Mouse (Mus musculus) layer of hippocampus, postnatal 36 days (tissue): Measurements from ENCODE around the gene Ppfibp2. TPM values are rescaled to one million over a fixed set of nuclear protein-coding genes. Genes with fewer than 3 reads are reported as not detected.

ENCODE experiments used
- DNase-seq, 2 experiments: peaks; one replicate each; pipeline ENCODE4 v3.0.0; 2022
- total RNA-seq, 2 experiments: library from RNA; stranded (reverse); gene quantifications; 2 replicates each; pipeline ENCODE4 v1.2.3; 2021

Ppfibp2 gene
- 1 to 10 TPM; 6.7 to 6.8 TPM for total RNA-seq

DNA sequence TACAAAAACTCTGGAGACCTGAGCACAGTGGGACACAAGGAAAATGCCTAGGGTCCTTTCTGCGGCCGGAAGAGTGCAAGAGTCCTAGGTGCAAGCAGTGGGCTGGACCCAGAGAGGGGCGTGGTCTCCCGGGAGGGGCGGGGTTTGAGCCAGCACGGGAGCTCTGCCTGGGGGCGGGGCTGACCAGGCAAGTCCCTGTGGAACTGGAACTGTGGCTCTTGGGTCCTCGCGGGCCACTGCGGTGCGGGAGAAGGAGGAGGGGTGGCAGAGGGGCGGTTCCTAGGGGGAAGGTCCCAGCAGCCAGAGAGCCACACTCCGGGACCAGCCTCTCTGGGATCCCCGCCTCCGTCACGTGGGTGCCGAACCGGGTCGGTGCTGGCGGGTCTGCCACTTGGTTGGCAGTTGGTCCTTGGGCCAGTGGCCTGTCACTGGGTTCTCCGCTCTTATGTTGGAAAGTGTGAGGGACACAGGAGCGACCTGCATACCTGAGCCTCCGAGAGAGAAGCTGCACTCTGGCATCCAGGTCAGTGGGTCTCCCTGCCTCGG, at the start of gene Ppfibp2:
Gene Ppfibp2, plus strand, starts transcription at position 351 of the 546 bp plus-strand sequence.
- peak; percentile 85 to 88 for DNase-seq

DNA sequence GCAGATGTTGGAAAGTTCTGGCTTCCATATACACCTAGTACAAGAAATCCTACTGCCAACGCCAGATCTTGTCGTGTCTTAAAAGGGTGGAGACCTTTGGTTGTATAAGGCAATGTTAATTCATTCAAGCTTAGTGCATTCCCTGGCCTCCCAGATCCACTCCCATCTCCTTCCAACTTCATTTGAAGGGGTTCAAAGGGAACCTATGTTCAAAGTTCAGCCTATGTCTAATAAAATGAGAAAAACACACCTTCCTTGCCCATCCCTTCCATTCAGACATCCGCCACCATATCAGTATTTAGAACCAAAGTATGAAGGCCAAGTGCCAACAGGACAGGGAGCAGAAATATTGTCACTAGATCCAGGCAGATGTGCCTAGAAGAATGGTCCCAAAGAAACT, 47.1 kb upstream of the Ppfibp2 start:
- no peak for DNase-seq

DNA sequence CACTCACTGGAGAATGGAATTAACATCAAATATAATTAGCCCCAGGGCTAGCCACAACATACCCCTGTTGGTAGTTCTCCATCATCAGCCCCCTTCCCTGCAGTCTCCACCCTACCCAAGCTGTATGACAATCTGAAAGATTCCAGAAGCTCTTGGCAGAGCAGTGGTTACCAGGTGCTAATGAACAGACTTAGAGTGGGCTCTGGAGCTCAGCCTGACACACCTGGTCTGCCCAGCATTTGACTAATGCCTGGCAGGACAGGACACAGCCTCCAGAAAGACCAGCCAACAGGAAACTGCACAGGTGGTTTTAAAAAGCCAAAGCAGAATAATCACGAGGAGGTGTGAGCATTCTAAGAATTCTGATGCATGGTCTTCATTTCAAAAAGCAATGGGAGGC, 41.5 kb upstream of the Ppfibp2 start:
- no peak for DNase-seq

DNA sequence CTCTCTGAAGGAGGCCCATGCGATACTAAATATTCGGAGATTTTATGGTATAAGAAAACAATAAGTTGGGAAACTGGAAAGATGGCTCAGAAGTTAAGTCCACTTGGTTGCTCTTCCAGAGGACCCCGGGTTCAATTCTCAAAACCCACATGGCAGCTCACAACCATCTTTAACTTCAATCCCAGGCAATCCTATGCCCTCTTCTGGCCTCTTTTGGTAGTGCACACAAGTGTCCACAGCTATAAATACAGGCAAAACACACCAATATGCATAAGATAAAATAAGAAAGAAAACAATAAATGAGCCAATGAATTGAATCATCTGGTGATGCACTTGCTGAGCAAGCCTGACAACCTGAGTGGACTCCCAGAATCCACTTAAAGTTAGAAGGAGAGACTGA, 39.1 kb upstream of the Ppfibp2 start:
- no peak for DNase-seq

DNA sequence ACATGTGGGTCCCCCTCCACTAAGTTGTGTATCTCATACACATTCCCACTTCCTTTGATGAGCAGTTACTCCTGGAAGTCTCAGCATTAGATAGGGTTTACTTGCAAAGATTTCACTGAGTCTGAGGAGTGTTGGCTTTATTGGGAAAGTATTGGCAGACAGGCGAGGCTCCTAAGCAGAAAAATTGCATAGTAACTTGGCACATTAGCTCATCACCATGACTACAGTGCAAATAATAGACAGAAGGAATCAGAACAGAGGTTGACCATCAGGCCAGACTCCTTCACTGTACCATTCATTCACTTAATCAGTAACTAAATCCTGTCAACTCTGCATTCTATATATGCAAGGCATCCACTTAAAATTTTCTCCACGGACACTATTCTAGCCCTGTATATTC, 34.3 kb upstream of the Ppfibp2 start:
- no peak for DNase-seq

DNA sequence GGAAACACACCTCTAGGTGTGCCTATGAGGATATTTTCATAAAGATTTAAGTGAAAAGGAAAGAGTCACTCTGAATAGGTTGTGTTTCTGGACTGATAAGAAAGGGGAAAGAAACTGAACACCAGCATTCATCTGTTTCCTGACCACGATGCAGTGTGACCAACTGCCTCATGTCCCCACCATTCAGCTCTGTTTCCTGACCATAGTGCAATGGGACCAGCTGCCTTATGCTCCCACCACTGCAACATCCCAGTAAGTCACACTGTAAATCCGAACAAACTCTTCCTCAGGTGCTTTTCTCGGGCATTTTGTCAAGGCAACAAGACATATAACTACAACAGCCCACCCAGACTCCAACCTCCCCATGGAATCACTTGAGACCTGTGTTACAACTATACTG, 33.4 kb upstream of the Ppfibp2 start:
- DNase-seq, result no peak

DNA sequence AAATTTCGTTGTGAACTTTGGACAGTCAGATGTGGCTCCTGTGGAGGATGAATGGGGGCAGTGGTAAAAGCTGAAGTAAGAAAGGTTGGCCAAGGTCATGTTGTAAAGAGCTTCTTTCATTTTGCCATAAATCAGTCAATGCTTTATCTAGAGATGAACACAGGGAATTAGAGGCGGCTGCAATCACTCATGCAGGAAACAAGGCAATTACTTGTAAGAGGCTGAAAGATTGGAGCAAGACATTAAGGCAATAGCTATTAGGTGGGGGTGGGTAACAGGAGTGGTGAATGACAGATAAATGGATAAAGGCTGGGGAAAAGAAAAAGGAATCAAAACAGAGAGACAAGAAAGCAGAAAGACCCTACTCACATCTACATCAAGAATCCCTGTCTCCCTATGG, 31.3 kb upstream of the Ppfibp2 start:
- DNase-seq, result no peak

DNA sequence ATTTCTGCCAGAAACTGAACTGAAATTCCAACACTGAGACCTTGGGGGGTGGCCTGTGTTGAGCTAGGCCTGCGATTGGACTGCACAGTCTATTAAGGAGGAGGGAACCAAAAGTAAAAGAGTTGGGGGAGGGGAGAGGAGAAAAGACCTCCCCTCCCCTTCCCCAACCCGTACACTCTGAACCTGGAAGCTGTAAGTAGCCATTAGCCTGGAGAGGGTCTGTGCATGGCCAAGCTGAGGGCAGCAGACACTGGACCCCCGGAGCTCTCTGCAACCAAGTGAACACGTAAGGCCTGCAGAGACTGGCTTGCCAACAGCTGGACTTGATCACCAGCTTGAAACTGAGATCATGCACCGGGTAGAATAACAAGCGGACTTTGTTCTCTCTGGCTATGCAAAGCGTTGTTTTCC, 27.7 kb upstream of the Ppfibp2 start, which contains the start of gene Olfml1:
Gene Olfml1, plus strand, starts transcription at position 186 of the 411 bp plus-strand sequence.
- peak; percentile 3 to 13 for DNase-seq

DNA sequence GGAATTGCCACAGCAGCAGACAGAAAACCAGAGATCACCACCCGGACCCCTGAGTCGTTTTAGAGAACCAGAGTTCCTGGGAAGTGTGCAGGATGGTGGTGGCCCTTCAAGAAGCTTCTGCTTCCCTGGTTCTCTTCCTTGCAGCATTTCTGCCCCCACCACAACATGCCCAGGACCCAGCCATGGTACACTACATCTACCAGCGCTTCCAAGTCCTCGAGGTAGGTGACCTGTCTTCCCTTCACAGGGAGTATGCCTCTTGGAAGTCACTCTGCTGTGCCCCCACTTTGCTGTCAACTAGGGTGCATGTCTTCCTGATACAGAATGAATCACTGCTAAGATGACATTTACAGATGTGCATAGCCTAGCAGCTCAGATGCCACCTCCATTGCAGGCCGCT, 27.3 kb upstream of the Ppfibp2 start:
- no peak for DNase-seq

DNA sequence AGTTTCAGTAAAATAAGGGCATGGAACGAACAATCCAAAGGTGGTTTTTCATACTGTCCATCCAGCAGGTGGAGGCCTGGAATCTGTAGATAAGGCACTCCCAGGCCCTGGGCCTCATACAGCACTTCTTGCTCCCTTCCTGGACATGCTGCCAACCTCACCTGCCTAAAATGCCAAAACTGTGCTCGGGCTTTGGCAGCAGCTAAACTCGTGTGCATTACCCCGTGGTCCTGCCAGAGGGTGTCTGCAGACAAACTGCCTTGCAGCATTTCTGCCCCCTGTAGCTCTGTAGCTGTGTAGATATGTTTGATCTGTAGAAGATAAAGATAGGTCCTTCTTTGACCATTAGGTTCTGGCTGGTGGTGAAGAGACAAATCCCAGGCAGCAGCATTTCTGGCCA, 26.0 kb upstream of the Ppfibp2 start:
- DNase-seq, result no peak

DNA sequence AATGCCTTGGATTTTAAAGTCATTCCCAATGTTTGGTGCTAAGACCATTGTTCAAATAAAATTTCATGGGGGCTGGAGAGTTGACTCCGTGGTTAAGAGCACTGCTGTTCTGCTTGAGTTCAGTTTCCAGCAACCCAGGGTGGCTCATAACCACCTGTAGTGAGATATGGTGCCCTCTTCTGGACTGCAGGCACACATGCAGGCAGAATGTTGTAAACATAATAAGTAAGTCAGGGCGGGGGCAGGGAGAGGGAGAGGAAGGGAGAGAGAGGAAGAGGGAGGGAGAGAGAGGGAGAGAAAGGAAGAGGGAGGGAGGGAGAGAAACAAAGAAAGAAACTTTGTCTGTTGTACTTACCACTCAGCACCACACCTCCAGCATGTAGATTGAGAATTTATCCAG, 21.2 kb upstream of the Ppfibp2 start:
- DNase-seq, result no peak

DNA sequence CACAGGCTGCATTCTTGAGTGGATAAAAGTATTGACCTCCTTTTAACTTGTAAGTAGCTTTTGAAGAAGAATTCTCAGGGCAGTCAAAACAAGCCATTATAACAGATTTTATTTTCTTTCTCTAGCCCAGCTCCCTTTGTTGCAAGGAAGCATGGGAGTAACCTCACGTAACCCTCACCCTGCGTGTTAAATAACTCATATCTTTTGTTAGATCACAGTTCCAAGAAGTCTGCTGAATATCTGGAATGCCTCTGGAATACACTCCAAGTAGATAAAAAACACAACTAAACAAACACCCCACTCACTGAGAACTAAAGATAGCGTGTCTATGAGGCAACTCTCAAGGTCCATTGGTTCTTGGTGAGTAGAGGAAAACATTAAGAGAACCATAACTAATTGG, 20.7 kb upstream of the Ppfibp2 start:
- DNase-seq, result no peak

DNA sequence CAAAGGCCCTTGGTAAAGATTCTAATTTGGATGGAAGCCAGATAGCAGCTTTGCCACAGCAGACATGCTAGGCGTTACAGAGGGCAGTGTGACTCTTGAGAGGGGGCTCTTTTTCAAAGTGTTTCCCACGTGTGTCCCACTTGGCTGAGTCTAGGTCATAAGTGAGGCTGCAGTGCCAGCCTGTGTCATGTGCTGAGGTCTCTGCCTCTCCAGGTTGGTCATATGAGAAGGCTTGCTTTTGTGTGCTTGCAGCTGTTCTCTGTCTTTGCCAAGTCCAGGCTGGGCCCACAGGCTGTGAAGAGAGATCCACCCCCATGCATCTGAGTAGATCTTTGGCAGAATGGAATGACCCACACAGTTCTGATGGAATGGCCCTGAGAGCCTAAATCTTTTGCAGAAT, 2.4 kb upstream of the Ppfibp2 start:
- DNase-seq, result peak; percentile 14 to 35

DNA sequence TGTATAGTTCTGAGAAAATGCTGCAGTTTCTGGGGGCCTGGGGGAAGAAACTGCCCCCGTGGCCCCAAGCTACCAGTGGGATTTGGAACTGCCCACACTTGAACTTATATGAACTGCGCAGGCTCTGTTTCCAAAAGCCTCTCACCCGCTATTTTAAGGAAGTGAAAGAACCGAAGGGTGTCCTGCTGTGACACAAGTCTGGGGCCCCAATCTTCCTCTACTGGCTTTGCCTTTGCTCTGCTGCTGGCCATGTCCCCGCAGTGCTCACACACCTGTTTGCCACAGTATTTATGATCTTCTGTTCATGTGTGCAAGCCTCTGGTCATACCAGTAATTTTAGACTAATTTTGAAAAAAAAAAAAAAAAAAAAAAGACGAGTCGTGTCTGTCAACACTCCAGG, 1.1 kb upstream of the Ppfibp2 start:
- DNase-seq, result no peak

DNA sequence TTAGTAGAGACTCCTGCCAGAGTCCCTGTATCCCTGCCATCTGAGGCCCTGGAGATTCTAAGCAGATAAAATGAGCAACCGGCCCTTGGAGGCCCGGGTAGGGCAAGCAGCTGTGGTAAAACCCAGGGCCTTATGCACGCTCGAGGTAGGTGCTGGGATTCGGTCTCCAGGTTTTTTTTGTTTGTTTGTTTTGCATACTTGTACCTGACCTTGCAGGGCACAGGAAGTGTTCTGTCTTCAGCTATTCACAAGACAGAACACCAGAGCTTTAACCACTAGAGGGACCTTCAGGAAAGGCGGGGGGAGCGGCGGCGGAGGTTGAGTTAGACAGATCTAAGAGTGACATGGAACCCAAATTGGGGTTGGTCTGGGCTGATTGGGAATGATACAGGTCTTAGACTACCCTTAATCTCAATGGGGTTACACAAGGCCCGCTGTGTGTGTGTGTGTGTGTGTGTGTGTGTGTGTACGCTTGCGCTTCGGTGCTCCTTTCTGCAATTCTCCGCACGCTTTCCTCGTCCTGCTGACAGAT, 616 bp upstream of the Ppfibp2 start:
- peak; percentile 14 to 24 for DNase-seq

DNA sequence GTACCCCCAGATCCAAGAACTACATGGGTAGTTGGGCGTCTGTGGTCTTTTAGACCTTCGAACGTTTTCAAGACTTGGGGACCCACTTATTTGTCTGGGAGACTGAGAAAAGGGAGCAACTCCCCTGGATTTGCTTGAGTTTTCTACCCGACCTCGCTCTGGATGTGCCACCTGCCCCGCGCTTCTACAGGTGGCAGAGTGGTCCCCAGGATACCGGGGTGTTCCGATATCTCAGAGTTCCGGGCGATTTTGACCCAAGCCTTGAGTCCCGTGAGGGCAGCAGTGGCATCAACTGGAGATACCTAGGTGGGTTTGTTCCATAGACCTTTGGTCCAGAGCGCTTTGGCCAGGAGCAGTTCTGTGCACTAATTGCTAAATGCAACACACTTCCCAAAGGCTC, 419 bp downstream of the Ppfibp2 start:
- no peak for DNase-seq

DNA sequence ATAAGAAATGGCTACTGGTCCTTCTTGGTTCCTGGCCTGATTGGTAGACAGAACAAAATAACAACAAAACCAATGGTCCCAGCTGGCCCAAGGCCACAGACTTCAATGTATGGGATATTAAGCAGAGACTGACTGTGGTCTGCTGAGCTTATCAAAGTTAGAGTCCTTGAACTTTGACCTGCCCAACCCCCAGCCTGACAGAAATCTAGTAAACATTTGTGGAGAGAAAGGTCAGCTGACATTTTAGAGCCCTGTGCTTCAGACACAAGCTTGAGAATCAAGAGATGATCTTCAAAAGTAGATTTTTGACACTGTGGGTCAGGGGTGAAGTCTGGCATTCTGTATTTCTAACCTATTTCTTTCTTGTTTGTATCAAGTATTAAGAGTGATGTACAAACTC, 1.7 kb downstream of the Ppfibp2 start:
- no peak for DNase-seq

DNA sequence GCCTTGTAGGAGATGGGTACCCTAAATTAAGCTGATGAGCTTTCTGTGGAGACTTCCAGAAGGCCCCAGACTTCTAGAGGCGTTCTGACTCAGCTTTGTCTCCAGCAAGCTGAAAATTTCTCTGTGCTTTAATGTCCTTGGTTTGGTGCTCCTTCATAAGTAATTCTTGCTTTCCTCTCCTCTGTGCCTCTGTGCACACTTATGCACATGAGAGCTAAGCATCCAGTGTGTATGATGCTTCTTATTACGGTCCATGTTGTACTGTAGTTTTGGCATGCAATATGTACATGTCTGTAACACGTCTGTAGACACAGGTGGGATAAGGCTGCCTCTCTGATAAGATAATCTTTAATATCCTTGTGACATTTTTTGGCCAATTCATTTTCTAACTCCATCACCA, 2.9 kb downstream of the Ppfibp2 start:
- no peak for DNase-seq

DNA sequence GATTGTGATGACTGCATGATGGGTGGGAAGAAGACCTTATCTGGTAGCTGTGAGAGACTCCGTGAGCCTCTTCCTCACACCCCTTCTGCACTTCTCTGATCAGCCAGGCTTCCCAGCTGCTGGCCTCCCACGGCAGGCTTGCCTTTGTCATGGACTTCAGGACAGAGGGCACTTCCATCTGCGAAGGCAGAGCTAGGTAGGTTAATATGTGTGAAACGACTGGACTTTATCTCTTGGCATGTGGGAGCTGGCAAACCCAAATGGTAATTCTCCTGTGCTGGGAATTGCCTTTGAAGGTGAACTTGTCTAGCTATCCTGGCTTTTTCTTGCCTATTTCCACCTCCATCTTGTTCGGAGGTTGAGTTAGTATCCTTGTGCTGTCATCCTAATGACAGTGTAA, 5.6 kb downstream of the Ppfibp2 start:
- no peak for DNase-seq

DNA sequence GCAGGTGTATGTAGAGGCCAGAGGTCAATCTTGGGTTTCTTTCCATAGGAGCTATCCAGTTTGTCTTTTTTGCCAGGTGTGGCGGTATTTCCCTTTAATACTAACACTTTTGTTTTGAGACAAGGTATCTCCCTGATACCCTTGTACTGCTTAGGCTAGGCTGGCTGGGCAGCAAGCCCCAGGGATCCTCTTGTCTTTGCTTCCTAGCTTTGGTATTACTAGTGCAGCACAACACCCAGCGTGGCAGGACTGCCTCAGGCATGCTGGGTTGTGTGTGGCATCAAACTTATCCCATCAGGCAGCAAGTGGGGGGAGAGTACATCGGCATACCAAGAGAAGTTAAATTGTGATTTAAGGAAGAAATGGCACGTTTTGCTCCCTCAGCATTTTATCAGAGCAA, 7.5 kb downstream of the Ppfibp2 start:
- no peak for DNase-seq

DNA sequence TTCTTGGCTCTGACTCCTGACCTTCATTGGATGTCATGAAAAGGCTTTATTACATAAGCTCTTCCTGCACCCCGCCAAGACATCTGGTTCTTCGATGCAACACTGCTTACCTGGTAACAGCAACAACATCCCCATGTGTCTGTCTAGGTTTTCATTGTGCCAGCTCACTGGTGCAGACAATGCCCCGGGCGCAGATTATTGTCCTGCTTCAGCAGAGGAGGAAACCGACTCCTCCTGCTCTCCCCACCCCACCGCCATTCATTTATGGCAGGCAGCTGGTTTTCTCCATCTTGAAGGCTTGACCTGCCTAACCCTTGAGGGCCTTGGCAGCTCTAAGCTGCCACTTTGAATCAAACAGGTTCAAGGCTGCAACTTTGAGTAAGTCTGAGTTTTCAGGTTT, 7.9 kb downstream of the Ppfibp2 start:
- no peak for DNase-seq

DNA sequence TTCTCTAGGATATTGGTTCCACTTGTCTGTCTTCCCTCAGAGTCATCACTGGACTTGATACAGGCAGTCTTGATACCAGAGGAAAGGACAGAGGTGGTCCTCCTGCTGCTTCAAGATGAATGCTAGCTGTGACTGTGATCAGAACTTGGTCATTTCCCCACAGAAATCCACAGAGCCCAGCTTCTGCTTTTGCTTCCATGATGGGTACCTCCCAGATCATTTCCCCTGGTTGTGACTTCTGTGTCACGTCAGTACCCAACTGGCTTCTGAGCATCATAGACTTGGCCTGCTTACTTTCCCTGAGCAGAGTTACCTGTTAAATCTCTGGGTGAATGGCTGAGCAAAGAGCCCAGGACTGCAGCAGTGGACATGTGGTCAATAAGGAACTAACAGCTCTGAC, 12.8 kb downstream of the Ppfibp2 start:
- DNase-seq, result no peak

DNA sequence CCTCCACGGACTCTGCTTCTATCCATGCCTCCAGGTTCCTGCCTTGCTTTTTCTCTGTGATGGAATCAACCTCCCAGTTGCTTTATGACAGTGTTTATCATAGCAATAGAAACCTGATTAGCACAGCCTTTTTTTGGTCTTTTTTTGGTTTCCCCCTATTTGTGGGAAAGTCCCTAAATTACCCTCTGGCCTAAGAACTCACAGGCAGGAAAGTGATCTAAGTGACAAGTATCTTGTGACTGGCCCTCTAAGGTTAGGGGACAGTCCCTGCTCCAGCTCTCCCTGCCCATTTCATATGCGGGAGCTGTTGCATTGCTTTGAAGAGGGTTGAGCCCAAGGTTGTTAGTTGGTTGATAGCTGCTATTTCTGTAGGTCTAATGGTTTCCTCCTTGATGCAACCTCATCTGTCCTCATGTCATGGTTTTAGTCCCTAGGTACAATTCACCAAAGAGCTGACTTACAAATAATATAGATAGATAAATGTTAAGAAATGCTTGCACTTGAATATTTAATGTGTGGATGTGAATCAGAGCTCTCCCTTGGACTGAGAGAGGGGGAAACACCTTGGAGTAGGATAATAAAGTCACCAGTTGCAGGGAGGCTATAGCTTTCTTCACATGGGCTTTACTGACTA, 14.7 kb downstream of the Ppfibp2 start:
- no peak for DNase-seq

DNA sequence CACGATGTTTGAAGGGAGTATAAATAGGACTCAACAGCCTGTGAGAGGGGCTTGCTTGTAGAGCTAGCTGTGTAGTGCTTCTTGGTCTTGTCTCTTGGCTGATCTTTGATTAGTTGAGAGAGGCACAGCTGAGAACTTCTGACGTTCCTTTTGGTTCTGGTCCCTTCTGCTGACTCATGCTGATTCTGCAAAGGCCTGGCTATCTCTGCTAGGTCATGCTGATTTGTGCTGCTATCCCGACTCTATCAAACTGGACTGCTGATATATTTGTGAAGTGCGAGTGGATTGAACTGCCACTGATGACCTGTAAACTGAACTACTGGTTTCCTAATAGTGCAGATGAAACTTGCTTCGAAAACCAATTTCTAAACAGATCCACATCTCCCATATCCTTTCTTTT, 15.9 kb downstream of the Ppfibp2 start:
- no peak for DNase-seq
